Mouse (Mus musculus) hindbrain, embryonic 14.5 days (tissue): ENCODE measurements around the gene Ncor2. TPM values are rescaled to one million over a fixed set of nuclear protein-coding genes. Genes with fewer than 3 reads are reported as not detected.

ENCODE experiments used
- ATAC-seq: fragments of 200-750 bp; cut with Nextera tagmentation; 2 replicates; pipeline ENCODE4 v1.8.0; 2017; ENCODE audit warnings: moderate number of reproducible peaks, mild to moderate bottlenecking, moderate TSS enrichment, moderate library complexity; ENCODE audit not compliant: low FRiP score
- DNase-seq: peaks from one replicate; pipeline ENCODE4 v3.0.0-alpha.2; 2015; ENCODE audit warnings: low spot score
- H3K27ac ChIP-seq: fragments of 300-500 bp; sonication (generic); 2 replicates; pipeline ENCODE4 v1.5.1; 2014; ENCODE audit warnings: mild to moderate bottlenecking, moderate library complexity
- H3K27me3 ChIP-seq: fragments of 300-500 bp; sonication (generic); 2 replicates; pipeline ENCODE4 v1.6.1; 2014; ENCODE audit warnings: mild to moderate bottlenecking, low read length, mixed read lengths; ENCODE audit not compliant: control insufficient read depth, insufficient read depth
- H3K36me3 ChIP-seq: fragments of 300-500 bp; sonication (generic); replicated peaks from 2 replicates; pipeline ENCODE4 v1.6.1; 2014; ENCODE audit not compliant: control insufficient read depth, insufficient read depth
- H3K4me1 ChIP-seq: fragments of 300-500 bp; sonication (generic); replicated peaks from 2 replicates; pipeline ENCODE4 v1.6.1; 2014; ENCODE audit warnings: antibody characterized with exemption, low read length, mixed read lengths; ENCODE audit not compliant: control insufficient read depth, insufficient read depth
- H3K4me2 ChIP-seq: fragments of 300-500 bp; sonication (generic); replicated peaks from 2 replicates; pipeline ENCODE4 v1.6.1; 2014; ENCODE audit warnings: mild to moderate bottlenecking, moderate library complexity
- H3K4me3 ChIP-seq: fragments of 300-500 bp; sonication (generic); replicated peaks from 2 replicates; pipeline ENCODE4 v1.5.1; 2014; ENCODE audit warnings: mild to moderate bottlenecking, low read length
- H3K9ac ChIP-seq: fragments of 300-500 bp; sonication (generic); 2 replicates; pipeline ENCODE4 v1.6.1; 2014
- H3K9me3 ChIP-seq: fragments of 300-500 bp; sonication (generic); 2 replicates; pipeline ENCODE4 v1.6.1; 2016; ENCODE audit warnings: low read length; ENCODE audit not compliant: control insufficient read depth
- WGBS: fragments of 180-500 bp; shearing (Covaris S2); extraction: QIAGEN DNeasy Blood & Tissue Kit; methylation state at CpG from one replicate; pipeline ENCODE4 v1.1.7; 2014; 5-methylcytosine and 5-hydroxymethylcytosine counted together
- polyA plus RNA-seq: library from polyadenylated mRNA; unstranded; fragments of >200 nt; fragmentation: Nextera tagmentation; extraction: Ambion mirVana; gene quantifications from 2 replicates; pipeline ENCODE4 v1.2.1, GENCODE M21; 2014

The Ncor2 gene
- polyA plus RNA-seq, 1 experiment from 2014 or later, result 27.4 TPM

DNA sequence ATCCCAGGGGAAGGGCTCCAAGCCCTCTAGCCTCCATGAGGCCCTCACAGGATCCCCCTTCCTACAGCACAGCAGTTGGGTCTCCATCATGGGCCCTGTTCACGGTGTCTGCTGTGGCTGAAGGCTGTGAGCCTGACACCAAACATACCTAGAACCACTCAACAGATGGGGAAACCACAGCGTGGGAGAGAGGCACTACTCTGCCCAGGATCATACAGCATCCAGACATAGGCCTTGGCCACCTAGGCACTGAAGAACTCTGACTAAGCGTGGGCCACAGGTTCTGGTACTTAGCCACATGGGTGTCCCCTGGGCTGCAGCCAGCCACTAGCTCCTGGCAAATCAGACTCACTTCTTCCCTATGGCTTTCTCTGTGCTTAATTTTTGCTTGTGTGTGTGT, 48.6 kb downstream of the Ncor2 start:
- no peak overlapping the region for H3K9ac ChIP-seq
- peaks cover 81% of the 10 kb centered on the region for H3K4me1 ChIP-seq
- no peak for ATAC-seq
- no peaks in the 10 kb centered on the region for H3K9me3 ChIP-seq
- H3K36me3 ChIP-seq, result no peaks in the 10 kb centered on the region
- H3K4me2 ChIP-seq, result no peak overlapping the region
- no peak for DNase-seq
- WGBS, result 91% methylated on average over 3 of the region's 3 CpGs
- H3K4me3 ChIP-seq, result no peak overlapping the region
- H3K27ac ChIP-seq, result no peak overlapping the region
- H3K27me3 ChIP-seq, result no peaks in the 10 kb centered on the region

DNA sequence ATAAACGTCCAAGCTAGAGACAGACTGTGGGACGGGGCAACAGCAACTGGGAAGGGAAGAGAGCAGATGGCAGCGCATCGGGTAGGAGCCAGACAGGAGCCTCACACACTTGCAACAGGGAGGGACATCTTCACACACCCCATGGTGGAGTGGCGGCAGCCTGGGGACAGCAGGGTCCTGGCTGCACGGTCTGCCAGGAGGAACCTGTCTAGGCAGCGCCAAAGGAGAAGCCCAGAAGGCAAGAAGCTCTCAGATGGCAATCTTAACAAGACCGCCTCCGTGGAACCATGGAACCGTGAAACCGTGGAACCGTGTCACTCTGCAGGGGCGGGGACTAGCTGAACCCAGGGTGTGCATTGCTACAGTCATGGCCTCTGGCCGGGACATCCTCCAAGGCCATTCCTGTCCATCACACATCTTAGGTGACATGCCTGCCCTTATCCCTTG, 50.1 kb downstream of the Ncor2 start:
- Histone ChIP-seq H3K9ac (no peak overlapping the region), H3K4me2 (no peak overlapping the region), H3K27me3 (no peaks in the 10 kb centered on the region), H3K4me3 (no peak overlapping the region), H3K9me3 (no peaks in the 10 kb centered on the region), H3K36me3 (no peaks in the 10 kb centered on the region), H3K4me1 (peaks cover 67% of the 10 kb centered on the region), H3K27ac (peak overlapping the region; percentile 73)
- DNase-seq (no peak), ATAC-seq (peak; percentile 14; the same call in 1 of the 2 replicates)
- WGBS, result 52% methylated on average over 14 of the region's 14 CpGs

DNA sequence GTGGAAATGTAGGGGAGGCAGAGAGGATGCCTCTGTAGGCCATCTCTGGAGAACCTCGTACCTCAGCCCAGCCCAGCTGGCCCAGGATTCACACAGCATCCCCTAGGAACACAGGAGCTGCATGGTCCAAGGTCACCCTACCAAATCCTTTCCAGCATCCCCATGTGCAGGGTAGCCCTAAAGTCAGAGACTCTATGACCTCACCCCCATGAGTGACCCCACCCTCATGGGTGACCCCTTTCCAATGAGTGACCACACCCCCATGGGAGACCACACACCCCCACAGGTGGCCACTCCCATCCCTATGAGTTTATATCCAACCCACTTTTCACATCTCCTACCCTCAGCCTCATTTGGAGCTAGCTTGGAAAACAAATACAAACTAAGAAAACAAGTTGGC, 51.1 kb downstream of the Ncor2 start:
- Histone ChIP-seq H3K4me2 (no peak overlapping the region), H3K9ac (no peak overlapping the region), H3K27me3 (no peaks in the 10 kb centered on the region), H3K4me3 (no peak overlapping the region), H3K36me3 (no peaks in the 10 kb centered on the region), H3K27ac (0 out of 2 replicates have a peak overlapping the region, but pooled peaks have one; percentile 73), H3K9me3 (no peaks in the 10 kb centered on the region), H3K4me1 (peaks cover 60% of the 10 kb centered on the region)
- DNase-seq (no peak), ATAC-seq (no peak)
- 93% methylated on average over 1 of the region's 1 CpGs for WGBS

DNA sequence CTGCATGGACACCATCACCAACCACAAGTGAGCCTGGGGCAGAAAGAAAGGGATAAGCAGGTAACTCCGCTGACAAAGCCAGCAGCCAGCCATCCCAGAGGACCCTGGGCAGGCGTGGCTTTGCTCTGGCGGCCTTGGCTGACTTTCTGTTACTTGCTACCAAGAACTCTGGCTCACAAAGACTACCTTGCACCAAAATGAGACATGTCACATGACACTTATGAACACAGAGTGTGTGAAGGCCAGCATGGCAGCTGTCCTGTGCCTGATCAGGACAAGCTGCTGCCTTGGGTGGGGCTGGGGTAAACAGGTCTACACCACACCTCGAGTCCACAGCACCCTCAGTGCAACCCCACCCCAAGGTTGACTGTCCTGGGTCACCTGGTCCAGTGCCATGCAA, 51.6 kb downstream of the Ncor2 start:
- Histone ChIP-seq H3K9me3 (no peaks in the 10 kb centered on the region), H3K4me1 (peaks cover 55% of the 10 kb centered on the region), H3K4me3 (no peak overlapping the region), H3K27ac (no peak overlapping the region), H3K27me3 (no peaks in the 10 kb centered on the region), H3K9ac (no peak overlapping the region), H3K36me3 (no peaks in the 10 kb centered on the region), H3K4me2 (no peak overlapping the region)
- DNase-seq (no peak), ATAC-seq (no peak)
- WGBS, result 92% methylated on average over 4 of the region's 4 CpGs

DNA sequence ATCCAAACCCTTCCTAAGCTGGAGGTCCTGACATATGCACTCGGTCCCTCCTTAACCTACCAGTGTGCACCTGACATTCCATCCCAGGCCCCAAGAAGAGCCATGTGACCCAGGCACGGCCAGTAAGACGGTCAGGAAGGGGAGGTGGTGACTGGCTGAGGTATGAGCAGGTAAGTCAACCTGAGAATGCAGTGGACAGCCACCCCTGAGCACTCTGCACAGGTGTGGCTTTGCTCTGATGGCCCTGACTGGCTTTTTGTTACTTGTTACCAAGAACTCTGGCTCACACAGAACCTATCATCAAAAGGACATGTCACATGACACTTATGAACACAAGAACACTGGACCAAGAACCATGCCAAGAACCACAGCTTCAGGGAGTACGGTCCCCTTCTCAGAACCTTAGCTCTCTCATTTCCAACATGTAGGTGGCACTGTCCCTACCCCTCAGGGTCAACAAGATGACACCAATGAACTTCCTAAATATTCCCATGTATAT, 53.0 kb downstream of the Ncor2 start:
- no peaks in the 10 kb centered on the region for H3K27me3 ChIP-seq
- H3K9me3 ChIP-seq, result no peaks in the 10 kb centered on the region
- H3K4me1 ChIP-seq, result peaks cover 45% of the 10 kb centered on the region
- H3K27ac ChIP-seq, result 0 out of 2 replicates have a peak overlapping the region, but pooled peaks have one; percentile 10
- no peaks in the 10 kb centered on the region for H3K36me3 ChIP-seq
- DNase-seq (no peak), ATAC-seq (no peak)
- no peak overlapping the region for H3K9ac ChIP-seq
- no peak overlapping the region for H3K4me3 ChIP-seq
- no peak overlapping the region for H3K4me2 ChIP-seq
- 86% methylated on average over 4 of the region's 4 CpGs for WGBS

DNA sequence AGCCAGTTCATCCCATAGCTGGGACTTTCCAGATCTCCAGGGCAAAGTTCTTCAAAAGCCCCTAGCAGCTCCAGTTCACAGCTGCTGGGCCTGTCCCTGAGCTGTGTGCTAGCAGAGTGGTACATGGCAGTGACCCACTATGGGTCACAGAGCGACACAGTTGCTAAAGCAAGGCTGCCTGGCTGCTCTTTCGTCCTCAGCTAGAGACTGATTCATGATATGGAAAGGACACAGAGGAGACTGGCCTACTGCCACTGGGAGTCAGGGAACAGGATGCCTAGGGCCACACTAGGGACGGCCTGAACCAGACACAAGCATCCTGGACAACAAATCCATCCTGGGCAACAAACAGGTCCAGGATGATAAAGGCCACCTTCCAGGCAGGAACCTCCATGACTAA, 53.8 kb downstream of the Ncor2 start:
- Histone ChIP-seq H3K9me3 (no peaks in the 10 kb centered on the region), H3K27ac (no peak overlapping the region), H3K4me2 (no peak overlapping the region), H3K4me3 (no peak overlapping the region), H3K27me3 (no peaks in the 10 kb centered on the region), H3K4me1 (peaks cover 45% of the 10 kb centered on the region), H3K36me3 (no peaks in the 10 kb centered on the region), H3K9ac (no peak overlapping the region)
- 77% methylated on average over 3 of the region's 3 CpGs for WGBS
- ATAC-seq (no peak), DNase-seq (no peak)

DNA sequence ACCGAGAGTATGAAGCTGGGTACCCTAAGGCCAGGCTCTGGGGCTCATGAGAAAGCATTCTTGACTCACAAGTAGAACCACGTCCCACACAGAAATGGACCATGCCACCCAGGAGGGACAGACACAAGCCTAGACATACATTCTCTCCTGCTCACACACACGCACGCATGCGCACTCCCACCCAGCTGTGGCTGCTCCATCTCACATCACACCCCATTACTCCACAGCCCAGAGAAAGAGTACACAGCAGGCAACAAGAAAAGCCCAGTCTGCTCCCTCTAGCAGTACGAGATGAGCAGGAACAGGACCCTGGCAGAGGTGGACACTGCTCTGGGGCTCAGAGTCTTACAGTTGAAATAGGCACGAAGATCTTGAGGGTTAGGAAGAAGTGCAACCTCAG, 55.0 kb downstream of the Ncor2 start:
- 73% methylated on average over 7 of the region's 7 CpGs for WGBS
- H3K27ac ChIP-seq, result no peak overlapping the region
- peaks cover 36% of the 10 kb centered on the region for H3K4me1 ChIP-seq

DNA sequence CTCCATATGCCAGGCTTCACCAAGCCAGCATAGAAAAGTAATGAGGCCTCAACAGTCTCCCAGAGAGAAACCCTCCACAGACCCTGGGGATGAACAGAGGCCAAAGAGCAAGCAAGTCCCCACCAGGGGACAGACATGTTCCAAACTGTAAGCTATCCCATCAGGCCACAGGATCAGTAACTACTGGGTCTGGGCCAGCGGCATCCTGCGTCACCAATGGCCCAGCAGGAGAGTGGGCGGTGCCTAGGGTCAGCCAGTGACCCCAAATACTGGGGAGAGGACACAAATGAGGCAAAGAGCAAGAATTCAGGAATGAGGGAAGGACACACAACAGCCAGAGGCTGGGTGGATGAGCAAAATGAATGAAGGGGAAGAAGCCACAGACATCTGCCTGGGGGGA, 55.8 kb downstream of the Ncor2 start:
- Histone ChIP-seq H3K4me2 (no peak overlapping the region), H3K4me1 (peaks cover 28% of the 10 kb centered on the region), H3K4me3 (no peak overlapping the region), H3K36me3 (peaks cover 13% of the 10 kb centered on the region; the same call in 1 of the 2 replicates), H3K9ac (no peak overlapping the region), H3K27me3 (no peaks in the 10 kb centered on the region), H3K27ac (no peak overlapping the region), H3K9me3 (no peaks in the 10 kb centered on the region)
- 41% methylated on average over 3 of the region's 3 CpGs for WGBS
- no peak for DNase-seq
- no peak; the same call in 1 of the 2 replicates for ATAC-seq

More for the DNA sequence above, 55.0 kb downstream of the Ncor2 start:
- H3K9me3 ChIP-seq, result no peaks in the 10 kb centered on the region
- H3K36me3 ChIP-seq, result 0 out of 2 replicates have a peak, but pooled peaks cover 5% of the 10 kb centered on the region
- no peak overlapping the region for H3K4me3 ChIP-seq
- no peaks in the 10 kb centered on the region for H3K27me3 ChIP-seq
- ATAC-seq (no peak), DNase-seq (no peak)
- H3K9ac ChIP-seq, result no peak overlapping the region
- no peak overlapping the region for H3K4me2 ChIP-seq

DNA sequence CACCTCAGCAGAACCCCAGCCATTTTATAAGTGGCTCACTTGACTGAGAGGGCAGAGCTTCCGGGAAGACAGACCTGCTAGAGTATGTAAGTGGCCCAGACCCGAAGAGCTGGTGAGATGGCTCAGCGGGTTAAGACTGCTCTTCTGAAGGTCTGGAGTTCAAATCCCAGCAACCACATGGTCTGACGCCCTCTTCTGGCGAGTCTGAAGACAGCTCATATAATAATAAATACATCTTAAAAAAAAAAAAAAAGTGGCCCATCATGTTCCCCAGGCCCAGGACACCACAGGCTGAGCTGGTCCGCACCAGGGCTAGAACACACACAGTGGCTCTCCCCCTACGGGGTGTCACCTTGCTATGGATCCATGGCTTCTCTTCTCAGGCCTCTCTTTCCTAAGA, 56.5 kb downstream of the Ncor2 start:
- Histone ChIP-seq H3K4me3 (no peak overlapping the region), H3K4me1 (peaks cover 23% of the 10 kb centered on the region), H3K36me3 (peaks cover 19% of the 10 kb centered on the region; the same call in 1 of the 2 replicates), H3K27me3 (no peaks in the 10 kb centered on the region), H3K9me3 (no peaks in the 10 kb centered on the region), H3K9ac (no peak overlapping the region), H3K4me2 (no peak overlapping the region), H3K27ac (no peak overlapping the region)
- ATAC-seq (no peak), DNase-seq (no peak)
- WGBS, result 85% methylated on average over 7 of the region's 7 CpGs

DNA sequence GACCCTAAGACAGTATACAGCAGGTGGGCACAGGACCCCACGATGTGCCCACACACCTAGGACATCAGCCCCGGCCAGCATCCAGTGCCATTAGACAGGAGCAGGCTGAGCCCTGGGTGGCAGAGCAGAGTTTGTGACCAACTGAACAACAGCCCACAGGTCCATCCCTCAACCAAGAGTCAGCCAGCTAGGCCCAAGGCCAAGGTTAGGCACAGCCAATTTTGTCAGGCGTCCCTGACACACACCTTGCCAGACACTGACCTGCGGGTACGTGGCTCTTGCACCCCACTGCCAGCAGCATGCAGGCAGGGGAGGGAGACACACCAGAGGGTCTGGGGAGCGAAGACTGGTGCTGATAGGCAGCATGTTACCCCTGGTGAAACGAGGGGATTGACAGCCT, 57.0 kb downstream of the Ncor2 start:
- Histone ChIP-seq H3K4me2 (no peak overlapping the region), H3K4me1 (peaks cover 23% of the 10 kb centered on the region), H3K36me3 (peaks cover 24% of the 10 kb centered on the region; the same call in 1 of the 2 replicates), H3K27ac (no peak overlapping the region), H3K4me3 (no peak overlapping the region), H3K9me3 (no peaks in the 10 kb centered on the region), H3K27me3 (no peaks in the 10 kb centered on the region), H3K9ac (no peak overlapping the region)
- ATAC-seq (no peak), DNase-seq (no peak)
- WGBS, result 89% methylated on average over 7 of the region's 7 CpGs
